Mouse (Mus musculus): ENCODE data around the gene Nek3. TPM values are rescaled to one million over a fixed set of nuclear protein-coding genes. Genes with fewer than 3 reads are reported as not detected.
"Not testable (repeated sequence)": the region's sequence is repeated elsewhere in the genome, so short reads cannot be mapped to it uniquely, and the experiment has no call there.

Nek3 gene
- total RNA-seq, 2 experiments from 2014 or later, result 2.5 to 3.0 TPM

- no peak for DNase-seq (ENCODE audit: low spot score in 2 of 2)
Observed at GRCm38 (mm10) chr8:22145831-22146230, 20.4 kb downstream of the Nek3 start.

GRCm38 (mm10) chr8:22143764-22144491, 22.3 kb downstream of the Nek3 start:
- DNase-seq (ENCODE audit: low spot score in 2 of 2), result peak in 1 of 2 experiments; percentile 11

GRCm38 (mm10) chr8:22142592-22142991, 23.6 kb downstream of the Nek3 start:
- DNase-seq (ENCODE audit: low spot score in 2 of 2), result no peak

GRCm38 (mm10) chr8:22141836-22142385, 24.3 kb downstream of the Nek3 start:
- DNase-seq (ENCODE audit: low spot score in 2 of 2), result no peak

- not testable (repeated sequence) for DNase-seq (ENCODE audit: low spot score in 2 of 2)
Observed at GRCm38 (mm10) chr8:22136462-22136861, 29.8 kb downstream of the Nek3 start.

GRCm38 (mm10) chr8:22134750-22135135, 31.5 kb downstream of the Nek3 start:
- DNase-seq (ENCODE audit: low spot score in 2 of 2), result no peak

GRCm38 (mm10) chr8:22134078-22134749, 32.0 kb downstream of the Nek3 start:
- no peak for DNase-seq (ENCODE audit: low spot score in 2 of 2)

- DNase-seq (ENCODE audit: low spot score in 2 of 2), result no peak
Observed at GRCm38 (mm10) chr8:22132062-22132461, 34.2 kb downstream of the Nek3 start.

GRCm38 (mm10) chr8:22124220-22125152, 41.7 kb downstream of the Nek3 start, which contains the start of gene Nek5:
TSS of gene Nek5 (minus strand) at chr8:22125053.
- peak in 1 of 2 experiments; percentile 18 for DNase-seq (ENCODE audit: low spot score in 2 of 2)

- no peak for DNase-seq (ENCODE audit: low spot score in 2 of 2)
Observed at GRCm38 (mm10) chr8:22107020-22107419, 59.2 kb downstream of the Nek3 start.

GRCm38 (mm10) chr8:22091568-22091967, 74.7 kb downstream of the Nek3 start:
- DNase-seq (ENCODE audit: low spot score in 2 of 2), result no peak

- DNase-seq (ENCODE audit: low spot score in 2 of 2), result no peak
Observed at GRCm38 (mm10) chr8:22089226-22089625, 77.0 kb downstream of the Nek3 start.

- DNase-seq (ENCODE audit: low spot score in 2 of 2), result no peak
Observed at GRCm38 (mm10) chr8:22079313-22080007, 86.8 kb downstream of the Nek3 start.

Other genes with a start within 250 kb of the Nek3 start
- not detected for gene Defb15, start 233.7 kb downstream of the Nek3 start, total RNA-seq (2021)
- gene Defb35, start 228.1 kb downstream of the Nek3 start, total RNA-seq (2021), result not detected
- not detected for gene Defb13, start 219.7 kb downstream of the Nek3 start, total RNA-seq (2021)
- not detected for gene Fam90a1a, start 207.7 kb downstream of the Nek3 start, total RNA-seq (2021)
- gene Ccdc70, start 196.7 kb downstream of the Nek3 start, total RNA-seq (2021), result not detected
- gene Atp7b, start 106.1 kb downstream of the Nek3 start, total RNA-seq (2021), result 1 to 10 TPM; 1.4 to 1.6 TPM
- 10 to 100 TPM; 38.3 to 40.5 TPM for gene Alg11, start 105.7 kb downstream of the Nek3 start, total RNA-seq (2021)
- under 1 TPM; 0.12 to 0.15 TPM for gene Nek5, start 41.4 kb downstream of the Nek3 start, total RNA-seq (2021)
- under 1 TPM; 0.20 to 0.32 TPM for gene Ckap2, start 19.4 kb upstream of the Nek3 start, total RNA-seq (2021)
- 10 to 100 TPM; 23.7 to 25.5 TPM for gene Vps36, start 26.4 kb upstream of the Nek3 start, total RNA-seq (2021)
- gene Thsd1, start 60.9 kb upstream of the Nek3 start, total RNA-seq (2021), result 1 to 10 TPM; 2.6 to 3.1 TPM
- gene Tpte, start 117.0 kb upstream of the Nek3 start, total RNA-seq (2021), result not detected
- gene Slc25a15, start 232.2 kb upstream of the Nek3 start, total RNA-seq (2021), result 10 to 100 TPM; 10.9 to 11.5 TPM
- gene Mrps31, start 244.9 kb upstream of the Nek3 start, total RNA-seq (2021), result 10 to 100 TPM; 26.6 to 26.7 TPM